Mouse (Mus musculus) bone marrow, adult 2 months (tissue): ENCODE results near the gene Sart1. TPM values are rescaled to one million over a fixed set of nuclear protein-coding genes. Genes with fewer than 3 reads are reported as not detected.
A peak's percentile ranks its signal among the peaks of the same experiment; 100 is the strongest.
"Not testable (repeated sequence)": the region's sequence is repeated elsewhere in the genome, so short reads cannot be mapped to it uniquely, and the experiment has no call there.

Experiments
- H3K27ac ChIP-seq: fragments of 200-500 bp; 2 replicates; pipeline ENCODE4 v1.5.1; 2012; ENCODE audit warnings: low read depth, mild to moderate bottlenecking, control low read depth, inconsistent platforms, low read length; ENCODE audit not compliant: control insufficient read depth, poor library complexity, insufficient read depth
- H3K4me1 ChIP-seq: fragments of 200-500 bp; 2 replicates; pipeline ENCODE4 v1.6.1; 2011; ENCODE audit warnings: low read length; ENCODE audit not compliant: control insufficient read depth, insufficient read depth
- H3K4me3 ChIP-seq: fragments of 200-500 bp; replicated peaks from 2 replicates; pipeline ENCODE3; 2011; ENCODE audit warnings: mild to moderate bottlenecking, low read depth, low read length, control low read depth; ENCODE audit not compliant: control insufficient read depth
- CTCF ChIP-seq: fragments of 200-500 bp; IDR thresholded peaks from 2 replicates; pipeline ENCODE4 v1.5.1; 2011; ENCODE audit warnings: low read length, control low read depth; ENCODE audit not compliant: control insufficient read depth, insufficient read depth
- POLR2A ChIP-seq: fragments of 200-500 bp; IDR thresholded peaks from 2 replicates; pipeline ENCODE4 v1.6.1; 2011; ENCODE audit warnings: low read depth, mild to moderate bottlenecking, control low read depth, low read length, borderline replicate concordance; ENCODE audit not compliant: control insufficient read depth
- WGBS: fragments of 180-500 bp; shearing (Covaris S2); methylation state at CpG from one replicate; pipeline ENCODE4 v1.1.7; 2018; 5-methylcytosine and 5-hydroxymethylcytosine counted together
- polyA plus RNA-seq: library from polyadenylated mRNA; stranded (reverse); fragments of >200 nt; gene quantifications from 2 replicates; pipeline ENCODE4 v1.2.4, GENCODE M21; 2011; ENCODE audit warnings: low replicate concordance; ENCODE audit not compliant: missing spikeins, insufficient read depth, insufficient read length

The Sart1 gene
- polyA plus RNA-seq, 1 experiment: 213 TPM

GRCm38 (mm10) chr19:5409068-5409467 is 20.6 kb upstream of the Sart1 start:
- WGBS: 68% methylated on average over 5 of the region's 5 CpGs
- Histone ChIP-seq H3K4me1 (peaks cover 6% of the 10 kb centered on the region), H3K4me3 (no peak overlapping the region), H3K27ac (peak overlapping the region; percentile 67)
- TF ChIP-seq CTCF (no peak), POLR2A (no peak)

- no peak for TF ChIP-seq CTCF
- no peak for TF ChIP-seq POLR2A
- WGBS: 46% methylated on average over 13 of the region's 13 CpGs
- H3K4me3 ChIP-seq: no peak overlapping the region
- peaks cover 6% of the 10 kb centered on the region for H3K4me1 ChIP-seq
- peak overlapping the region; percentile 68 for H3K27ac ChIP-seq
Measured at GRCm38 (mm10) chr19:5408057-5409001, 19.8 kb upstream of the Sart1 start.

GRCm38 (mm10) chr19:5407133-5407532 is 18.6 kb upstream of the Sart1 start:
- 3% methylated on average over 7 of the region's 7 CpGs for WGBS
- Histone ChIP-seq H3K27ac (peak overlapping the region; percentile 95), H3K4me1 (peaks cover 6% of the 10 kb centered on the region), H3K4me3 (peak overlapping the region; percentile 66)
- TF ChIP-seq CTCF: peak; percentile 83
- TF ChIP-seq POLR2A: no peak

GRCm38 (mm10) chr19:5406531-5407126 is 18.1 kb upstream of the Sart1 start:
- peak overlapping the region; percentile 95 for H3K27ac ChIP-seq

GRCm38 (mm10) chr19:5405924-5406323 is 17.4 kb upstream of the Sart1 start:
- TF ChIP-seq POLR2A: no peak
- no peak for TF ChIP-seq CTCF
- 10% methylated on average over 7 of the region's 7 CpGs for whole genome bisulfite sequencing
- peak overlapping the region; percentile 49 for H3K4me3 ChIP-seq
- peaks cover 6% of the 10 kb centered on the region for H3K4me1 ChIP-seq
- peak overlapping the region; percentile 71 for H3K27ac ChIP-seq

More at GRCm38 (mm10) chr19:5406531-5407126, 18.1 kb upstream of the Sart1 start:
- peak overlapping the region; percentile 66 for H3K4me3 ChIP-seq
- H3K4me1 ChIP-seq: not testable (repeated sequence)
- TF ChIP-seq POLR2A: peak; percentile 66; the same call in 1 of the 2 replicates
- 3% methylated on average over 25 of the region's 25 CpGs for WGBS

GRCm38 (mm10) chr19:5402293-5402692 is 13.8 kb upstream of the Sart1 start, which contains the start of gene Tsga10ip:
TSS of gene Tsga10ip (minus strand) at chr19:5402526.
- TF ChIP-seq POLR2A: no peak
- TF ChIP-seq CTCF: no peak
- Histone ChIP-seq H3K27ac (no peak within 1 kb of the TSS), H3K4me3 (no peak within 1 kb of the TSS), H3K4me1 (peaks cover 2% of the 10 kb centered on the region; the same call in 1 of the 2 replicates)
- WGBS: 88% methylated on average over 8 of the region's 8 CpGs

- 75% methylated on average over 4 of the region's 4 CpGs for WGBS
- not testable (repeated sequence) for H3K4me3 ChIP-seq, H3K4me1 ChIP-seq, H3K27ac ChIP-seq
Measured at GRCm38 (mm10) chr19:5401073-5401472, 12.6 kb upstream of the Sart1 start.

- 82% methylated on average over 4 of the region's 4 CpGs for WGBS
- H3K4me3 ChIP-seq: no peak overlapping the region
- TF ChIP-seq POLR2A (no peak), CTCF (no peak)
- no peak overlapping the region for H3K27ac ChIP-seq
- H3K4me1 ChIP-seq: no peaks in the 10 kb centered on the region
Measured at GRCm38 (mm10) chr19:5395371-5395770, 6.9 kb upstream of the Sart1 start.

GRCm38 (mm10) chr19:5394168-5394567 is 5.7 kb upstream of the Sart1 start:
- H3K4me1 ChIP-seq: no peaks in the 10 kb centered on the region; the same call in 1 of the 2 replicates
- WGBS: 83% methylated on average over 10 of the region's 10 CpGs
- no peak overlapping the region for H3K4me3 ChIP-seq
- TF ChIP-seq CTCF: no peak
- no peak for TF ChIP-seq POLR2A
- H3K27ac ChIP-seq: no peak overlapping the region
